Mouse (Mus musculus): ENCODE data around the gene Scgb1b18.
"Not testable (repeated sequence)": the region's sequence is repeated elsewhere in the genome, so short reads cannot be mapped to it uniquely, and the experiment has no call there.

The Scgb1b18 gene

GRCm38 (mm10) chr7:33185268-33185667 is at the start of gene Scgb1b18:
Gene Scgb1b18 (plus strand): TSS chr7:33185568.
- DNase-seq (ENCODE audit: low read depth, low spot score), result not testable (repeated sequence)

- not testable (repeated sequence) for DNase-seq (ENCODE audit: low read depth, low spot score)
Measured at GRCm38 (mm10) chr7:33173764-33174163, 11.6 kb upstream of the Scgb1b18 start, which contains the start of gene Scgb2b18. Gene Scgb2b18 (minus strand): TSS chr7:33173864.

Measured in 3T3-L1 (cell line).